Mouse (Mus musculus): ENCODE data around the gene Degs1.
A peak's percentile ranks its signal among the peaks of the same experiment; 100 is the strongest.
"Not testable (repeated sequence)": the region's sequence is repeated elsewhere in the genome, so short reads cannot be mapped to it uniquely, and the experiment has no call there.

Degs1 gene

GRCm38 (mm10) chr1:182282091-182283075 is at the start of gene Degs1:
Degs1 (minus strand) TSS chr1:182282804.
- DNase-seq (ENCODE audit: low spot score): peak; percentile 97

- DNase-seq (ENCODE audit: low spot score): no peak
Observed at GRCm38 (mm10) chr1:182325919-182326318, 43.3 kb upstream of the Degs1 start.

DNA sequence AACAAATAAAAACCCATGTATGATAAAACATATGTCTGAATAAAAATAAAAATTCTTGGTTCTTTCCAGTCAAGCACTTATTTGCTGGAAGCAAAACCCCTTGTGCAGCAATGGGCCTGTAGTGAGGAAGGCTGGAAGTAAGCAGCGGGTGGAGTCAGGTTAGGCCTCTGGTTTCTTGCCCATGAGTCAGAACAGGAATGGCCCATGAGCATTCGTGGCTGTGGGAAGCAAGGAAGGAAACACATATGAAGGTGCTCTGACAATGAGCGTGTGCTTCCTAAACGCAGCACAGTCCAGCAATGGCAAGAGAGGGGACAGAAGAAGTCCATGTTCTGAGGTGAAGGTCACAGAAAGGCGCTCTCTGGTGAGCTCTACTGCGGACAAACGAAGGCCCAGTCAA is 41.9 kb upstream of the Degs1 start:
- no peak for DNase-seq (ENCODE audit: low spot score)

GRCm38 (mm10) chr1:182323139-182323538 is 40.5 kb upstream of the Degs1 start:
- no peak for DNase-seq (ENCODE audit: low spot score)

- DNase-seq (ENCODE audit: low spot score): no peak
Observed at GRCm38 (mm10) chr1:182314201-182314600, 31.6 kb upstream of the Degs1 start.

DNA sequence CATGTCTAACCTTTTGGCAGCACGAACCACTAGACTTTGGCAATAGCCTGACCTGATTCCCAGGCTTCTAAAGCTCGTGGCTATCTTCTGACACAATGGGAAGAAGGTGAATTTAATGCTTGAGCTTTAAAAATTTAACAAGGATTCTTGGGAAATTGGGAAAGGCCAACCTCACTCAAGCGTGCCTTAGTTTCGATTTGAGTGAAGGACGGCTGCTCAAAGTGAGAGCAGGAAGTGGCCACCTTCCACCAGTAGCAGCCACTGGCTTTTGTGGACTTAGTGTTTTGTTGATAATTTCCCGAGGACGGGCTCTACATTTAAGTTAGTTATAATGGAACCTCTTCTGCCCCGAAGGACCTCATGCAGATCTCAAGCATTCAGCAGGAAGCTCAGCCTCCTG is 30.6 kb upstream of the Degs1 start:
- DNase-seq (ENCODE audit: low spot score): no peak

DNA sequence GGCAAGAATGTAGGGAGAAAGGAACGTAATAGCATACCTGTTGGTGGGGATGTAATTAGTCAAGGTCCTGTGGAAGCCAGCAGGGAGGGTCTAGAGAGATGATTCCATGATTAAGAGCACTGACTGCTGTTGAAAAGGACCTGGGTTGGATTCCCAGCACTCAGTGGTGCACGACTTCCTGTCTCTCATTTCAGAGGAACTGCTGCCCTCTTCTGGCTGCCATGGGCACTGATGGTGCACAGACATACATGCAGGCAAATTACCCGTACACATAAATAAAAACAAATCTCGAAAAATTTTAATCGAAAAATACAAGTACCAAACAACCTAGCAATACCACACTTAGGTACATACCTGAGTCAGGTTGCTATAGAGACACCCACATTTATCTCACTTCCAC is 28.8 kb upstream of the Degs1 start:
- DNase-seq (ENCODE audit: low spot score): no peak

GRCm38 (mm10) chr1:182310316-182310715 is 27.7 kb upstream of the Degs1 start:
- no peak for DNase-seq (ENCODE audit: low spot score)

- no peak for DNase-seq (ENCODE audit: low spot score)
Observed at GRCm38 (mm10) chr1:182309403-182309802, 26.8 kb upstream of the Degs1 start.

- DNase-seq (ENCODE audit: low spot score): no peak
Observed at GRCm38 (mm10) chr1:182302916-182303315, 20.3 kb upstream of the Degs1 start.

DNA sequence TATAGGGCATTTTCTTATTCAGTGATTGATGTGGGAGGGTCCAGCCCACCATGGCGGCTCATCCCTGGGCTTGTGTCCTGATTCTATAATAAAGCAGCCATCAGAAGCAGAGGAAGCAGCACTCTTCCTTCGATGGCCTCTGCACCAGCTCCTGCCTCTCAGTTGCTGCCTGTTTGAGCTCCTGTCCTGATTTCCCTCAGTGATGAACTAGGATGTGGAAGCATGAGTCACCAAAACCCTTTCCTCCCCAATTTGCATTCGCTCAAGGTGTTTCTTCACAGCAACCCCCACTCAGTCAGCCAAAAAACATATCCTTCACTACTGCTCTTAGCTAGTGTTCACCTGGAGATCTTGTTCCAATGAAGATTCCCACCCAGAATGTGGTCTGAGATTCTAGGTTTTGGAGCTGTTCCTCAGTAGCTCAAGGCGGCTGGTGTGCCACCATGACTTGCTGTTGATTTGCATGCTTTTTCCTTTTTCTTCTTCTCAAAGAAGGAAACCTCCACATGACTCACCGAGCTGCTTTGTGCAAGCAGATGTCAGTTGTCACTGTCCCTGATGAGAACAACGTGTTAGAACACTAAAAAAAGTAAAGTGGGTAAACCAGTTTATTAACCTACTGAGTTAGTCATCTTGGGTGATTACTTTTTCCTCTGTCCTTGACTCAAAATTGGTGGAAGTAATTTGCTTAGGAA is 19.7 kb upstream of the Degs1 start:
- DNase-seq (ENCODE audit: low spot score): no peak

GRCm38 (mm10) chr1:182297821-182298220 is 15.2 kb upstream of the Degs1 start:
- no peak for DNase-seq (ENCODE audit: low spot score)

- DNase-seq (ENCODE audit: low spot score): no peak
Observed at GRCm38 (mm10) chr1:182297246-182297645, 14.6 kb upstream of the Degs1 start.

DNA sequence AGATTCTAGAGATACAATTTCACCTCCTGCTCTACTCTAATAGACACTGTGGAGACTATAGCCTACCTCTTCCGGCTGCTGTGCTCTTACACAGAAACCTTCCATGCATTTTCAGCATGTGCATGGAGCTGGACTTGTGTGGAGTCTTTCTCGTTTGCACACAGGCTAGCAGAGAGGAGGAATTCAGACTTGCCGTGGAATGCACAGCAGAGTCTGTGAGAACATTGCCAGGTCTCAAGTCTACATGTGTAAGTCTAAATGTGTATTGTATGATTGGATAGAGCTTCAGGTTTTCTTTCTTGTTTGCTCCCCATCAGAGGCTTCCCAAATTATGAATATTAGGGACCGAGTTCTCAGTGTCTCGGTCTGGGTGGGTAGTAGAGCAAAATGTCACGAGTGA is 14.2 kb upstream of the Degs1 start:
- DNase-seq (ENCODE audit: low spot score): no peak

GRCm38 (mm10) chr1:182296141-182296540 is 13.5 kb upstream of the Degs1 start:
- no peak for DNase-seq (ENCODE audit: low spot score)

DNA sequence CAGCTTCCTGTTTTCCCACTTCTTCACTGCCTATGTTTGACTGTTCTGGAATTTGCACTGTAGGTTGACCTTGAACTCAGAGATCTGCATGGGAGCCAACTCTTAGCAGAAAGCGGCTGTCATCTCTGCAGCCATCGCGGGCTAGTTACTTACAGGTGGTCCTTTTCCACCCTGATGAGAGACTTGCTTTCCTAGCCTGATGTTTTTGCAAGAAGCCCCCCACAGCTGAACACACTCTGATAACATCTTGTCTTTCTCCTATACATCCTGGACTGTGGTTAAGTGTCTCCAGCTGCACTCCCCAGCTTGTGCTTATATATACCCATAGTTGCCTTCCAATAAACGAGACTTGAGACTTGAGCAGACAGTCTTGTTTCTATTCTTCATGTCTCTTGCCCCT is 9.7 kb upstream of the Degs1 start:
- DNase-seq (ENCODE audit: low spot score): no peak

- DNase-seq (ENCODE audit: low spot score): not testable (repeated sequence)
Observed at GRCm38 (mm10) chr1:182290741-182291140, 8.1 kb upstream of the Degs1 start.

- DNase-seq (ENCODE audit: low spot score): no peak
Observed at GRCm38 (mm10) chr1:182289781-182290180, 7.2 kb upstream of the Degs1 start.

DNA sequence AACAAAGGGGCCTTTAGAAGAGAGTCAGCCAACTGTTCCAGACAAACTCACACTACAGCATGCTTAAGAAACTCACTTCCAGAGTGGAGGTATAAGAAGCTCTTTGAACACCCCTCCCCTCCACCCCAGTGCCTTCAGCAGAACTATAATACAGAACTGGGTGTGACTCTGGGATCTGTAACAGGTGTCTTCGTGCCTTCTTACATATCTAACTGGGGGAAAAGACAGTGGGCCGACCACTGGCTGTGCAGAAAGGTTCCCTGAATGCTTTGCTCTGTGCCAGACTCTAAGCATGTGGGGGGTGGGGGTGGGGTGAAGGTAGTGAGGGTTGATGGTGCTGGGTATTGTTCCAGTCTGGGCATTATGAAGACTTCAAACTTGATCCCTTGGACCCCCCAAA is 6.0 kb upstream of the Degs1 start:
- DNase-seq (ENCODE audit: low spot score): no peak

- DNase-seq (ENCODE audit: low spot score): no peak
Observed at GRCm38 (mm10) chr1:182287781-182288180, 5.2 kb upstream of the Degs1 start.

DNA sequence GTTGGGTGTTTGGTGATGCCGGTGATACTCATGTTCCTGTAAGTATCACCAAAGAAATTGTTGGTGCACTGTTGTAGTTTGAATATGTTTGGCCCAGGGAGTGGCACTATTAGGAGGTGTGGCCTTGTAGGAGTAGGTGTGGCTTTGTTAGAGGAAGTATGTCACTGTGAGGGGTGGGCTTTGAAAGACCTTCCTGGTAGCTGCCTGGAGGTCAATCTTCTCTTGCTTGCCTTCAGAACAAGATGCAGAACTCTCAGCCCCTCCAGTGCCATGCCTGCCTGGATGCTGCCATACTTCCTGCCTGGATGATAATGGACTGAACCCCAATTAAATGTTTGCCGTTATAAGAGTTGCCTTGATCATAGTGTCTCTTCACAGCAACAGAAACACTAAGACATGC is 2.2 kb upstream of the Degs1 start:
- no peak for DNase-seq (ENCODE audit: low spot score)

DNA sequence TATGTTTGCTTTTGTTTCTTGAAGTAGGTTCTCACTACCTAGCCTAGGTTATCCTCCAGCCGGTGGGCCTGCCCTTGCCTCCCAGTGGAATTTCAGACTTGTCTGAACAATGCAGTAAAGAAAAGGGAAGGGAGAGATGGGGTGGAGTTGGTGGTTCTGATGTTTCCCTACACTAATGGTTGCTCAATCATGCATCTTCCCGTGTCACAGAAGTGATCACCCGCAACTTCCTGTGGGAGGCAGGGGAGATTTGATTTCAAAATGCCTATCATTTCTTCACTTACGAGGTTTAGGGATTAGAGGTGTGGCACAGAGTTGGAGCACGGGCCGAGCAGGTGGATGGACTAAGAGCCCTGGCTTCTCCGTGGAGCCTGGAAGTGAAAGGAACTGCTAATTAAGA is 627 bp upstream of the Degs1 start:
- no peak for DNase-seq (ENCODE audit: low spot score)

GRCm38 (mm10) chr1:182281251-182281711 is 1.3 kb downstream of the Degs1 start:
- no peak for DNase-seq (ENCODE audit: low spot score)
